Mouse (Mus musculus): ENCODE measurements around the gene Cdh4. TPM values are rescaled to one million over a fixed set of nuclear protein-coding genes. Genes with fewer than 3 reads are reported as not detected.

The Cdh4 gene
- polyA plus RNA-seq, 1 experiment from 2014 or later, result 66.6 TPM

GRCm38 (mm10) chr2:179661998-179662714, 219.9 kb downstream of the Cdh4 start:
- Histone ChIP-seq H3K9me3 (no peaks in the 10 kb centered on the region), H3K36me3 (no peaks in the 10 kb centered on the region), H3K9ac (replicated peaks) (no peak overlapping the region), H3K4me1 (peaks cover 37% of the 10 kb centered on the region), H3K4me2 (replicated peaks) (peak overlapping the region; percentile 17; the same call in 1 of the 2 replicates), H3K27me3 (no peaks in the 10 kb centered on the region), H3K27ac (replicated peaks) (no peak overlapping the region), H3K4me3 (no peak overlapping the region)
- WGBS, result 4% methylated on average over 20 of the region's 20 CpGs
- ATAC-seq (replicated peaks), result no peak

- Histone ChIP-seq H3K4me1 (peaks cover 37% of the 10 kb centered on the region), H3K27me3 (no peaks in the 10 kb centered on the region), H3K9me3 (no peaks in the 10 kb centered on the region), H3K27ac (replicated peaks) (no peak overlapping the region), H3K9ac (replicated peaks) (no peak overlapping the region), H3K4me2 (replicated peaks) (no peak overlapping the region), H3K36me3 (no peaks in the 10 kb centered on the region), H3K4me3 (no peak overlapping the region)
- no peak for ATAC-seq (replicated peaks)
- WGBS, result 15% methylated on average over 9 of the region's 9 CpGs
Measured at GRCm38 (mm10) chr2:179662739-179663138, 220.5 kb downstream of the Cdh4 start.

- WGBS, result 32% methylated on average over 9 of the region's 9 CpGs
- no peak overlapping the region for H3K4me3 ChIP-seq
- H3K4me1 ChIP-seq, result peaks cover 40% of the 10 kb centered on the region
- no peaks in the 10 kb centered on the region for H3K36me3 ChIP-seq
- no peaks in the 10 kb centered on the region for H3K27me3 ChIP-seq
- 0 out of 2 replicates have a peak overlapping the region, but pooled peaks have one; percentile 7 for H3K27ac ChIP-seq (replicated peaks)
- H3K9ac ChIP-seq (replicated peaks), result no peak overlapping the region
- no peak for ATAC-seq (replicated peaks)
- H3K9me3 ChIP-seq, result no peaks in the 10 kb centered on the region
- no peak overlapping the region for H3K4me2 ChIP-seq (replicated peaks)
Measured at GRCm38 (mm10) chr2:179663652-179664051, 221.4 kb downstream of the Cdh4 start.

- peak; percentile 73 for ATAC-seq (replicated peaks)
- 55% methylated on average over 13 of the region's 13 CpGs for WGBS
- H3K4me1 ChIP-seq, result peaks cover 46% of the 10 kb centered on the region
- H3K27ac ChIP-seq (replicated peaks), result 0 out of 2 replicates have a peak overlapping the region, but pooled peaks have one; percentile 7
- H3K36me3 ChIP-seq, result no peaks in the 10 kb centered on the region
- no peak overlapping the region for H3K9ac ChIP-seq (replicated peaks)
- H3K27me3 ChIP-seq, result no peaks in the 10 kb centered on the region
- H3K9me3 ChIP-seq, result no peaks in the 10 kb centered on the region
- H3K4me3 ChIP-seq, result no peak overlapping the region
- no peak overlapping the region for H3K4me2 ChIP-seq (replicated peaks)
Measured at GRCm38 (mm10) chr2:179664171-179664608, 222.0 kb downstream of the Cdh4 start.

GRCm38 (mm10) chr2:179670689-179671088, 228.5 kb downstream of the Cdh4 start:
- Histone ChIP-seq H3K9ac (replicated peaks) (no peak overlapping the region), H3K4me1 (peaks cover 21% of the 10 kb centered on the region), H3K4me3 (no peak overlapping the region), H3K4me2 (replicated peaks) (no peak overlapping the region), H3K36me3 (no peaks in the 10 kb centered on the region), H3K27me3 (no peaks in the 10 kb centered on the region), H3K9me3 (no peaks in the 10 kb centered on the region), H3K27ac (replicated peaks) (no peak overlapping the region)
- 30% methylated on average over 10 of the region's 10 CpGs for WGBS
- ATAC-seq (replicated peaks), result no peak

- Histone ChIP-seq H3K9me3 (no peaks in the 10 kb centered on the region), H3K36me3 (no peaks in the 10 kb centered on the region), H3K27ac (replicated peaks) (0 out of 2 replicates have a peak overlapping the region, but pooled peaks have one; percentile 27), H3K4me3 (no peak overlapping the region), H3K27me3 (no peaks in the 10 kb centered on the region), H3K9ac (replicated peaks) (no peak overlapping the region), H3K4me2 (replicated peaks) (no peak overlapping the region), H3K4me1 (peaks cover 19% of the 10 kb centered on the region)
- ATAC-seq (replicated peaks), result 0 out of 2 replicates have a peak, but pooled peaks have one; percentile 44
- 56% methylated on average over 5 of the region's 5 CpGs for WGBS
Measured at GRCm38 (mm10) chr2:179679866-179680265, 237.6 kb downstream of the Cdh4 start.

- Histone ChIP-seq H3K36me3 (no peaks in the 10 kb centered on the region), H3K27ac (replicated peaks) (no peak overlapping the region), H3K9me3 (no peaks in the 10 kb centered on the region), H3K4me3 (no peak overlapping the region), H3K9ac (replicated peaks) (no peak overlapping the region), H3K4me2 (replicated peaks) (no peak overlapping the region), H3K4me1 (peaks cover 19% of the 10 kb centered on the region), H3K27me3 (no peaks in the 10 kb centered on the region)
- 75% methylated on average over 1 of the region's 1 CpGs for WGBS
- ATAC-seq (replicated peaks), result no peak
Measured at GRCm38 (mm10) chr2:179681386-179681785, 239.2 kb downstream of the Cdh4 start.

GRCm38 (mm10) chr2:179687243-179687681, 245.0 kb downstream of the Cdh4 start:
- Histone ChIP-seq H3K4me1 (peaks cover 31% of the 10 kb centered on the region), H3K27ac (replicated peaks) (peak overlapping the region; percentile 29; the same call in 1 of the 2 replicates), H3K9me3 (no peaks in the 10 kb centered on the region), H3K9ac (replicated peaks) (no peak overlapping the region), H3K4me2 (replicated peaks) (no peak overlapping the region), H3K27me3 (no peaks in the 10 kb centered on the region), H3K4me3 (no peak overlapping the region), H3K36me3 (no peaks in the 10 kb centered on the region)
- ATAC-seq (replicated peaks), result no peak
- WGBS, result 36% methylated on average over 12 of the region's 12 CpGs

GRCm38 (mm10) chr2:179688976-179689375, 246.7 kb downstream of the Cdh4 start:
- Histone ChIP-seq H3K9ac (replicated peaks) (no peak overlapping the region), H3K36me3 (no peaks in the 10 kb centered on the region), H3K27me3 (no peaks in the 10 kb centered on the region), H3K4me1 (peaks cover 31% of the 10 kb centered on the region), H3K4me3 (no peak overlapping the region), H3K9me3 (no peaks in the 10 kb centered on the region), H3K4me2 (replicated peaks) (no peak overlapping the region), H3K27ac (replicated peaks) (no peak overlapping the region; the same call in 1 of the 2 replicates)
- 76% methylated on average over 5 of the region's 5 CpGs for WGBS
- no peak for ATAC-seq (replicated peaks)

GRCm38 (mm10) chr2:179689761-179690160, 247.5 kb downstream of the Cdh4 start:
- no peak for ATAC-seq (replicated peaks)
- no peaks in the 10 kb centered on the region for H3K9me3 ChIP-seq
- 71% methylated on average over 3 of the region's 3 CpGs for WGBS
- H3K4me3 ChIP-seq, result no peak overlapping the region
- no peak overlapping the region for H3K4me2 ChIP-seq (replicated peaks)
- H3K9ac ChIP-seq (replicated peaks), result no peak overlapping the region
- no peak overlapping the region for H3K27ac ChIP-seq (replicated peaks)
- peaks cover 31% of the 10 kb centered on the region for H3K4me1 ChIP-seq
- H3K27me3 ChIP-seq, result no peaks in the 10 kb centered on the region
- no peaks in the 10 kb centered on the region for H3K36me3 ChIP-seq

- no peak overlapping the region for H3K9ac ChIP-seq (replicated peaks)
- no peaks in the 10 kb centered on the region for H3K9me3 ChIP-seq
- H3K27me3 ChIP-seq, result no peaks in the 10 kb centered on the region
- 42% methylated on average over 7 of the region's 7 CpGs for WGBS
- no peaks in the 10 kb centered on the region for H3K36me3 ChIP-seq
- no peak overlapping the region for H3K4me3 ChIP-seq
- H3K4me2 ChIP-seq (replicated peaks), result no peak overlapping the region
- no peak overlapping the region for H3K27ac ChIP-seq (replicated peaks)
- no peak for ATAC-seq (replicated peaks)
- H3K4me1 ChIP-seq, result peaks cover 31% of the 10 kb centered on the region
Measured at GRCm38 (mm10) chr2:179690571-179690970, 248.3 kb downstream of the Cdh4 start.

- WGBS, result 65% methylated on average over 9 of the region's 9 CpGs
- H3K4me1 ChIP-seq, result peaks cover 25% of the 10 kb centered on the region
- no peak overlapping the region for H3K4me2 ChIP-seq (replicated peaks)
- no peaks in the 10 kb centered on the region for H3K9me3 ChIP-seq
- H3K4me3 ChIP-seq, result no peak overlapping the region
- H3K36me3 ChIP-seq, result no peaks in the 10 kb centered on the region
- no peaks in the 10 kb centered on the region for H3K27me3 ChIP-seq
- H3K9ac ChIP-seq (replicated peaks), result no peak overlapping the region
- no peak overlapping the region for H3K27ac ChIP-seq (replicated peaks)
- no peak for ATAC-seq (replicated peaks)
Measured at GRCm38 (mm10) chr2:179694936-179695335, 252.7 kb downstream of the Cdh4 start.
